Mouse (Mus musculus) E14TG2a.4 (cell line): ENCODE data around the gene Kcnk12.
A peak's percentile ranks its signal among the peaks of the same experiment; 100 is the strongest.

Experiments used
- H3K27me3 ChIP-seq: 2 replicates; pipeline ENCODE4 v1.6.1; 2014; ENCODE audit warnings: low read length, control low read depth; ENCODE audit not compliant: insufficient read depth
- H3K36me3 ChIP-seq: 2 replicates; pipeline ENCODE4 v1.6.1; 2014; ENCODE audit warnings: low read length, control low read depth; ENCODE audit not compliant: insufficient read depth
- H3K4me1 ChIP-seq: replicated peaks from 2 replicates; pipeline ENCODE4 v1.6.1; 2014; ENCODE audit warnings: low read depth, low read length, control low read depth
- H3K4me3 ChIP-seq: replicated peaks from 2 replicates; pipeline ENCODE4 v1.5.1; 2014; ENCODE audit warnings: mild to moderate bottlenecking, low read length
- H3K9me3 ChIP-seq: 2 replicates; pipeline ENCODE4 v1.6.1; 2014; ENCODE audit warnings: low read length, control low read depth
- CTCF ChIP-seq: conservative IDR thresholded peaks from 2 replicates; pipeline ENCODE4 v1.5.1; 2014; ENCODE audit warnings: low read length
- NANOG ChIP-seq: IDR thresholded peaks from 2 replicates; pipeline ENCODE4 v1.6.1; 2014; ENCODE audit warnings: borderline replicate concordance, low read length, mixed read lengths
- POU5F1 ChIP-seq: IDR thresholded peaks from 2 replicates; pipeline ENCODE4 v1.6.1; 2014; ENCODE audit warnings: low read length, borderline replicate concordance

Gene Kcnk12

GRCm38 (mm10) chr17:87799948-87800340 lies 2.1 kb upstream of the Kcnk12 start:
- Histone ChIP-seq H3K4me1 (peaks cover 20% of the 10 kb centered on the region), H3K36me3 (no peaks in the 10 kb centered on the region), H3K9me3 (no peaks in the 10 kb centered on the region), H3K27me3 (peaks cover 59% of the 10 kb centered on the region), H3K4me3 (no peak overlapping the region)
- TF ChIP-seq CTCF (no peak), NANOG (no peak), POU5F1 (no peak)

GRCm38 (mm10) chr17:87799212-87799947 lies 1.6 kb upstream of the Kcnk12 start:
- TF ChIP-seq CTCF (no peak), POU5F1 (no peak), NANOG (no peak)
- no peaks in the 10 kb centered on the region for H3K36me3 ChIP-seq
- H3K9me3 ChIP-seq: no peaks in the 10 kb centered on the region
- H3K4me1 ChIP-seq: peaks cover 20% of the 10 kb centered on the region
- 0 out of 2 replicates have a peak overlapping the region, but pooled peaks have one; percentile 80 for H3K4me3 ChIP-seq
- H3K27me3 ChIP-seq: peaks cover 65% of the 10 kb centered on the region

- H3K4me3 ChIP-seq: peak overlapping the region; percentile 80
- H3K36me3 ChIP-seq: no peaks in the 10 kb centered on the region
- H3K27me3 ChIP-seq: peaks cover 74% of the 10 kb centered on the region
- TF ChIP-seq CTCF (no peak), POU5F1 (no peak), NANOG (no peak)
- peaks cover 20% of the 10 kb centered on the region for H3K4me1 ChIP-seq
- H3K9me3 ChIP-seq: no peaks in the 10 kb centered on the region
These were observed 688 bp upstream of the Kcnk12 start for GRCm38 (mm10) chr17:87798423-87798941.

- Histone ChIP-seq H3K9me3 (no peaks in the 10 kb centered on the region), H3K4me3 (peak overlapping the region; percentile 80), H3K36me3 (no peaks in the 10 kb centered on the region), H3K27me3 (peaks cover 76% of the 10 kb centered on the region), H3K4me1 (peaks cover 21% of the 10 kb centered on the region)
- TF ChIP-seq POU5F1 (no peak), CTCF (no peak), NANOG (no peak)
These were observed 845 bp downstream of the Kcnk12 start for GRCm38 (mm10) chr17:87796881-87797416.

- Histone ChIP-seq H3K4me1 (peaks cover 27% of the 10 kb centered on the region), H3K36me3 (no peaks in the 10 kb centered on the region), H3K27me3 (peaks cover 78% of the 10 kb centered on the region), H3K9me3 (no peaks in the 10 kb centered on the region), H3K4me3 (peak overlapping the region; percentile 80)
- TF ChIP-seq CTCF (no peak), POU5F1 (no peak), NANOG (no peak)
These were observed 1.7 kb downstream of the Kcnk12 start for GRCm38 (mm10) chr17:87795927-87796714.

- Histone ChIP-seq H3K27me3 (peaks cover 85% of the 10 kb centered on the region), H3K4me3 (no peak overlapping the region), H3K9me3 (no peaks in the 10 kb centered on the region), H3K4me1 (peaks cover 27% of the 10 kb centered on the region), H3K36me3 (no peaks in the 10 kb centered on the region)
- no peak for TF ChIP-seq CTCF
- TF ChIP-seq NANOG: no peak
- no peak for TF ChIP-seq POU5F1
These were observed 3.0 kb downstream of the Kcnk12 start for GRCm38 (mm10) chr17:87794801-87795200.

- Histone ChIP-seq H3K9me3 (no peaks in the 10 kb centered on the region), H3K36me3 (no peaks in the 10 kb centered on the region), H3K4me1 (peaks cover 17% of the 10 kb centered on the region), H3K27me3 (peaks cover 75% of the 10 kb centered on the region), H3K4me3 (no peak overlapping the region)
- TF ChIP-seq POU5F1: no peak
These were observed 4.5 kb downstream of the Kcnk12 start for GRCm38 (mm10) chr17:87793331-87793730.

- Histone ChIP-seq H3K9me3 (no peaks in the 10 kb centered on the region), H3K36me3 (no peaks in the 10 kb centered on the region), H3K4me3 (no peak overlapping the region), H3K27me3 (peaks cover 69% of the 10 kb centered on the region), H3K4me1 (peaks cover 17% of the 10 kb centered on the region)
- no peak for TF ChIP-seq CTCF
- no peak for TF ChIP-seq POU5F1
- no peak for TF ChIP-seq NANOG
These were observed 5.0 kb downstream of the Kcnk12 start for GRCm38 (mm10) chr17:87792623-87793315.
